Mouse (Mus musculus): ENCODE results near the gene Misp. TPM values are rescaled to one million over a fixed set of nuclear protein-coding genes. Genes with fewer than 3 reads are reported as not detected.
A peak's percentile ranks its signal among the peaks of the same experiment; 100 is the strongest.

Gene Misp
- polyA plus RNA-seq, 1 experiment from 2014 or later: 1.0 TPM

DNA sequence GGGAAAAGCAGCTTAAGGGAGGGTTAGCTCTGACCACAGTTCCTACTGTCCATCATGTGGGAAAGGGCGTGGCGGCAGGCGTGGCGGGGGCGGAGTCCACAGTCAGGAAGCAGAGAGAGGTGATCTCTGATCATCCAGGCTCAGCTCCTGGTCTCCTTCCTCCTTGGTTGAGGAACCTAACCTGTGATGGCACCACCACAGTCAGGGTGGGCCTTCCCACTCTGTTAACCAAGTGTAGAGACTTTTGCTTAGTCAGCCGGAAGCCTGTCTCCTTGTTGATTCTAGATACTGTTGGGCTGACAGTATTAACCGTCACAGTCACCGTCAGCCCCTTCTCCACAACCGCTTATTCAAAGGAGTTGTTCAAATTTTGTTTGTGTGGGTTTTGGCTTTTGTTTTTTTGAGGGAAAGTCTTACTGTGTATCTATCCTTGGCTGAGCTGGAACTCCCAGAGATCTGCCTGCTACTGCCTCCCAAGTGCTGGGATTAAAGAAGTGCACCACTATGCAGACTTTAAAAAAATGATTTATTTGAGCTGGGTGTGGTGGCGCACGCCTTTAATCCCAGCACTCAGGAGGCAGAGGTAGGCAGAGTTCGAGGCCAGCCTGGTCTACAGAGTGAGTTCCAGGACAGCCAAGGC is 22.4 kb upstream of the Misp start:
- Histone ChIP-seq H3K27me3 (no peaks in the 10 kb centered on the region), H3K36me3 (no peaks in the 10 kb centered on the region; the same call in 1 of the 2 replicates), H3K27ac (replicated peaks) (0 out of 2 replicates have a peak overlapping the region, but pooled peaks have one; percentile 30), H3K4me2 (replicated peaks) (no peak overlapping the region), H3K4me1 (peaks cover 62% of the 10 kb centered on the region), H3K9ac (replicated peaks) (no peak overlapping the region), H3K4me3 (no peak overlapping the region), H3K9me3 (no peaks in the 10 kb centered on the region)
- WGBS: 87% methylated on average over 12 of the region's 12 CpGs
- no peak for ATAC-seq (ENCODE audit: low FRiP score, low read depth)

DNA sequence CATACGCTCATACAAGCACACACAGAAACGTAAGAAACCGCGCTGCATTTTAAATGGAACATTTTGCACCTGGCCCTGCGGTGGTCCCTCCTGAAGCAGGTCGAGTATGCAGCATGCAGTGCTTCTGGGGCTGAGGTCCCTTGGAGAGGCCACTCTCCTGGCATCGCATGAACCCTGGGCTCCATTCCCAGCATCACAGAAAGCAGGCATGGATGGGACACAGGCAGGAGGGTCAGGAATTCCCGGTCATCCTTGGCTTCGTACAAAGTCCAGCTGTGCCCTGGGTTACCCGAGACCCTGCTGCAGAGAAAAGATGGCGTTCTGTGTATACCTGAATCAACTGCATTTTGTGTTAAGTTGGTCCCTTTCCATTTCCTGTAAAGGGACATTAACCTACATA is 20.3 kb upstream of the Misp start:
- Histone ChIP-seq H3K4me3 (no peak overlapping the region), H3K9ac (replicated peaks) (0 out of 2 replicates have a peak overlapping the region, but pooled peaks have one; percentile 6), H3K4me1 (peaks cover 70% of the 10 kb centered on the region), H3K4me2 (replicated peaks) (no peak overlapping the region), H3K36me3 (no peaks in the 10 kb centered on the region; the same call in 1 of the 2 replicates), H3K27me3 (no peaks in the 10 kb centered on the region), H3K9me3 (no peaks in the 10 kb centered on the region), H3K27ac (replicated peaks) (peak overlapping the region; percentile 96)
- WGBS: 89% methylated on average over 11 of the region's 11 CpGs
- ATAC-seq (ENCODE audit: low FRiP score, low read depth): no peak

DNA sequence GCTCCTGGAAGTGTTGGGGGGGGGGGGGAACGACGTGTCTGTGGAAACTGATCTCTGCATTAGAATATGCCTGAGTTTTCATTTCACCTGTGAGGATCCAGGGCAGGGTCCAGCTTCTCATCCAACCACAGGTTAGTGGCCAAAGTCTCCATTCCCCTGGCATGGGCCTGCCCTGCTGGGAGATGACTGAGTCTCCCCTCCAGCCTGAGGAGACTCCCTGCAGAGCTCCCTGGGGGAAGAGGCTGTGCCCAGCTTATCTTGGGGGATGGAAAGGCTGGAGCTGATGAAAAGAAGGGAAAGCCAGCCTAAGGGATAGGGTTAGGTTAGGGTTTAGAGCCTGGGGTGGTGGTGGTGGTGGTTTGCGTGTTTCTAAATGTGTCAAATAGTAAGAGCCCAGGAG is 19.0 kb upstream of the Misp start:
- H3K9ac ChIP-seq (replicated peaks): peak overlapping the region; percentile 41; the same call in 1 of the 2 replicates
- H3K4me2 ChIP-seq (replicated peaks): peak overlapping the region; percentile 19
- H3K36me3 ChIP-seq: peaks cover 4% of the 10 kb centered on the region; the same call in 1 of the 2 replicates
- no peak for ATAC-seq (ENCODE audit: low FRiP score, low read depth)
- peaks cover 79% of the 10 kb centered on the region for H3K4me1 ChIP-seq
- H3K27ac ChIP-seq (replicated peaks): peak overlapping the region; percentile 96
- H3K9me3 ChIP-seq: no peaks in the 10 kb centered on the region
- no peak overlapping the region for H3K4me3 ChIP-seq
- WGBS: 17% methylated on average over 3 of the region's 3 CpGs
- no peaks in the 10 kb centered on the region for H3K27me3 ChIP-seq

DNA sequence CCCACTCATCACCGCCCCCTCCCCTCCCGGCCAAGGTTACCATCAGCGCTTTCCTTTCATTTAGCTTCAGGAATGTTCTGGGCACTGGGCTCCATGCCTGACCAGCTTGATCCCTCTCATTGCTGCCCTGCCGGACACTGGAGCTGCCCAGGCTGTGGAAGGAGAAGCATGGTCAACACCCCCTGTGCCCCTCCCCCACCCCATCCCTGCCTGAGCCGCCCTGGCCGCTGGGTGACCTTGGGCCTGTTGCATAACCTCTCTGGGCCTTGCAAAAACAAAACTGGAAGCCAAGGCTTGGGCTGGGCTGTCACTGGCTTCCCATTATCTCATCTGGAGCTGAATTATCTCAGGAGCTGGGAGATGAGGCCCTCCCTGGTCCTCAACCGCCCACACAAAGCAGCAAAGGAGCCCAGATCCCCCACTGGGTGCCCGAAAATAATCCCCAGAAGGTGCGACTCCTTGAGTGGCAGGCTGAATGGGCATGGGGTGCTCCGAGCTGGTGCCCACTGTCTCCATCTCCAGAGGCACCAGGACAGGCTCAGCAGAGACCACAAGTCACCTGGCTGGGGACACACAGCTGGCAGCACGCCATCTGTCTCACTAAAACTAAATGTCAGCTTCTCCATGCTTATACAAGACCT is 18.3 kb upstream of the Misp start:
- 23% methylated on average over 11 of the region's 11 CpGs for WGBS
- H3K9ac ChIP-seq (replicated peaks): peak overlapping the region; percentile 41; the same call in 1 of the 2 replicates
- no peak for ATAC-seq (ENCODE audit: low FRiP score, low read depth)
- H3K27me3 ChIP-seq: no peaks in the 10 kb centered on the region
- peak overlapping the region; percentile 96 for H3K27ac ChIP-seq (replicated peaks)
- peaks cover 10% of the 10 kb centered on the region for H3K36me3 ChIP-seq
- peak overlapping the region; percentile 19 for H3K4me2 ChIP-seq (replicated peaks)
- H3K9me3 ChIP-seq: no peaks in the 10 kb centered on the region
- peaks cover 79% of the 10 kb centered on the region for H3K4me1 ChIP-seq
- no peak overlapping the region for H3K4me3 ChIP-seq

DNA sequence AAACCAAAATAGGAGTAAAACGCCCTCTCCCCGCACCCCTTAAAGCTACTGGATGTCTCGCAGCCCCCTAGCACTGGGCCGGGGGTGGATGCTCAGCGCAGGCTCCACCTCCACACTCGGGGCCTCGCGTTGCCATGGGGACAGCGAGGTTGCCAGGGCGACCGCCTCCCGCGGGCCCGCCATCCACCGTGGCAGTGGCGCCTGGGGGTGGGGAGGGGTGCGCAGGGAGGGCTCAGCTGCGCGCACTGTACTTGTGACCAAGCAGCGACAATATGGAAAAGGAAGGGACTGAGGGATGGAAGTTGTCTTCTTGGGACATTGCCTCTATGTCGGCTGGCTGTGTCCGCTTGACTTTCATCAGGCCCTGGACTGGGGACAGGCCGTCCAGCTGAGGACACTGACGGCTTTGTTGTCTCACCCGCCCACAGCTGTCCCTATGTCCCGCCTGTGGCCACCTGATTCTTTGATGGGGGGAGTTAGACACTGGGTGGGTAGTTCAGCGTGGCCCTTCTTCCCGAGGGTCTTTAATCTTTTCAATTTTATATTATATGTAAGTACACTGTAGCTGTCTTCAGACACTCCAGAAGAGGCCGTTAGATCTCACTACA is 17.0 kb upstream of the Misp start:
- H3K27ac ChIP-seq (replicated peaks): peak overlapping the region; percentile 96
- H3K4me1 ChIP-seq: peaks cover 72% of the 10 kb centered on the region
- H3K36me3 ChIP-seq: peaks cover 23% of the 10 kb centered on the region
- H3K9ac ChIP-seq (replicated peaks): 0 out of 2 replicates have a peak overlapping the region, but pooled peaks have one; percentile 11
- peak overlapping the region; percentile 63 for H3K4me2 ChIP-seq (replicated peaks)
- H3K4me3 ChIP-seq: peak overlapping the region; percentile 30
- no peaks in the 10 kb centered on the region for H3K9me3 ChIP-seq
- ATAC-seq (ENCODE audit: low FRiP score, low read depth): peak; percentile 95
- WGBS: 2% methylated on average over 29 of the region's 29 CpGs
- no peaks in the 10 kb centered on the region for H3K27me3 ChIP-seq

DNA sequence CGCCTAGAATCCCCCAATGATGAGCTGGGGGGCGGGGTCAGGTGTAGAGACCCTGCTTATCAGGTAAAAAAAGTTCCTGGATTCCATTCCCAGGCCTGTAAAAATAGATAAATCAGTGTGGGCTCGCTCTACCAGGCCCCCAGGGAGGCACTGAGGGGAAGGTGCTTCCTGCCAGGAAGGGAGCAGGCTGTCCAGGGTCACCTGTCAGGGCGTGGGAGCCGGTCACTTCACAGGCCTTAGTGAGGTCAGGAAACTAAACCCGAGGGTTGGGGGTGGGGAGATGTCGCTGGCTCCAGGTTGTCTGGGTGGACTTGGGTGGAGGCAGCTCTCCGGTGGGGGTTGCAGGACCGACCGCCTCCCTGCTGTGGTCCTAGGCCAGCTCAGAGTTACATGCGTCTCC is 15.2 kb upstream of the Misp start:
- ATAC-seq (ENCODE audit: low FRiP score, low read depth): no peak
- Histone ChIP-seq H3K27me3 (no peaks in the 10 kb centered on the region), H3K4me1 (peaks cover 68% of the 10 kb centered on the region), H3K36me3 (peaks cover 40% of the 10 kb centered on the region), H3K27ac (replicated peaks) (0 out of 2 replicates have a peak overlapping the region, but pooled peaks have one; percentile 96), H3K4me2 (replicated peaks) (no peak overlapping the region), H3K9ac (replicated peaks) (no peak overlapping the region), H3K9me3 (no peaks in the 10 kb centered on the region), H3K4me3 (no peak overlapping the region)
- WGBS: 75% methylated on average over 11 of the region's 11 CpGs

DNA sequence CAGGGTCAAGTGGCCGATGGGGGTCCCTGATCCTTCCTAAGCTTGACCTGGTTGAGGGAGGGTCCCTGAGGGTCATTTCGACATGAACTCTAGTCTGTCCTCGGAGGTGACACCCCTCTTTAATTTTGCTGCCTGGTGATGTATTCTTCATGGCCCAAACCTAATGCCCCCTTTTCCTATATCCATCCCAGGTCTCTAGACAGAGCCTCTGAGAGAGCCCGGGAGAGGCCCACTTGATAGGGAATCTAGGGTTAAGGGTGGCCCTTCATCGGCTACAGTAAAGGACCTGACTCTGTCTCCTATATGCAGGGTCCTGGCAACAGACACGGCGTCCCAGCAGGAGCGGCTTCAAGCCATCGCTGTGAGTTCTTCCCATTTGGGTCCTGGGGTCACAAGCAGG is 14.5 kb upstream of the Misp start:
- H3K9ac ChIP-seq (replicated peaks): no peak overlapping the region
- no peaks in the 10 kb centered on the region for H3K27me3 ChIP-seq
- no peak for ATAC-seq (ENCODE audit: low FRiP score, low read depth)
- 0 out of 2 replicates have a peak overlapping the region, but pooled peaks have one; percentile 75 for H3K27ac ChIP-seq (replicated peaks)
- no peak overlapping the region for H3K4me2 ChIP-seq (replicated peaks)
- H3K4me3 ChIP-seq: no peak overlapping the region
- WGBS: 93% methylated on average over 9 of the region's 9 CpGs
- peaks cover 47% of the 10 kb centered on the region for H3K36me3 ChIP-seq
- no peaks in the 10 kb centered on the region for H3K9me3 ChIP-seq
- peaks cover 64% of the 10 kb centered on the region for H3K4me1 ChIP-seq

DNA sequence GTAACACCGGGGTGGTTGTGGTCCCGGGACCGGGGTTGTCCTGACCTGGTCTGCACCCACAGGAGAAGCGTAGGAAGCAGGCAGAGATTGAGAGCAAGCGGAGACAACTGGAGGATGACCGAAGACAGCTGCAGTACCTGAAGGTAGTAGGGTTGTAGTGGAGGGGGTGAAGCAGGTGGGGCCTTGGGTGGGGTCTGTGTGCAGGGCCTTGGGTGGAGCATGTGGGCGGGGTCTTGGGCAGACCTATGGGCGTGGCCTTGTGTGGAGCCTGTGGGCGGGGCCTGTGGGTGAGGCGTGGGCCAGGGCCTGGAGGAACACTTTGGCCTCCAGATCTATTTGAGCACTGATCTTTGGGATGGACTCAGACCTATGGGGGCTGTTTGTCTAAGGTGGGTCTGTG is 13.8 kb upstream of the Misp start:
- Histone ChIP-seq H3K4me1 (peaks cover 57% of the 10 kb centered on the region), H3K36me3 (peaks cover 54% of the 10 kb centered on the region), H3K9me3 (no peaks in the 10 kb centered on the region), H3K27me3 (no peaks in the 10 kb centered on the region), H3K27ac (replicated peaks) (peak overlapping the region; percentile 75), H3K4me2 (replicated peaks) (no peak overlapping the region), H3K4me3 (no peak overlapping the region), H3K9ac (replicated peaks) (no peak overlapping the region)
- WGBS: 83% methylated on average over 10 of the region's 10 CpGs
- no peak for ATAC-seq (ENCODE audit: low FRiP score, low read depth)

DNA sequence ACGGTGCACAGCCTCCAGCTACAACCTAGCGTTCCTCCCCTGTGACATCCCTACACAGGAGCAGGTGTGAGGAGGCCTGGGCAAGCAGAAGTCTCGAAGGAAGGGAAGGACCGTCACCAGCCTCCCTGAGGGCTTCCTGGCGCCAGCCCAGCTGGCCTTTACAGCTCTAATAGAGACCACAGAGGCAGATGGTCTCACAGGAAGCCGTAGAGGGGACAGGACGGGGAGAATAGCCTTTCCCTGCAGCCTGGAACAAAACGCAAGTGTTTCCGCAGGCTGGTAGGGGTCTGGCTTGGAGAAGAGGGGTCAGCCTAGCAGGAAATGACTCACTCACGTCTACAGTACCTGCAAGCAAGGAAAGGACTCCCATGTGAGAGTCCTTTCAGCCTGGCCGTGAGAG is 13.0 kb upstream of the Misp start:
- H3K4me2 ChIP-seq (replicated peaks): no peak overlapping the region
- peak overlapping the region; percentile 8; the same call in 1 of the 2 replicates for H3K9ac ChIP-seq (replicated peaks)
- 61% methylated on average over 11 of the region's 11 CpGs for WGBS
- peaks cover 49% of the 10 kb centered on the region for H3K4me1 ChIP-seq
- ATAC-seq (ENCODE audit: low FRiP score, low read depth): no peak
- H3K27me3 ChIP-seq: no peaks in the 10 kb centered on the region
- peaks cover 60% of the 10 kb centered on the region for H3K36me3 ChIP-seq
- H3K9me3 ChIP-seq: no peaks in the 10 kb centered on the region
- H3K4me3 ChIP-seq: no peak overlapping the region
- peak overlapping the region; percentile 75 for H3K27ac ChIP-seq (replicated peaks)

DNA sequence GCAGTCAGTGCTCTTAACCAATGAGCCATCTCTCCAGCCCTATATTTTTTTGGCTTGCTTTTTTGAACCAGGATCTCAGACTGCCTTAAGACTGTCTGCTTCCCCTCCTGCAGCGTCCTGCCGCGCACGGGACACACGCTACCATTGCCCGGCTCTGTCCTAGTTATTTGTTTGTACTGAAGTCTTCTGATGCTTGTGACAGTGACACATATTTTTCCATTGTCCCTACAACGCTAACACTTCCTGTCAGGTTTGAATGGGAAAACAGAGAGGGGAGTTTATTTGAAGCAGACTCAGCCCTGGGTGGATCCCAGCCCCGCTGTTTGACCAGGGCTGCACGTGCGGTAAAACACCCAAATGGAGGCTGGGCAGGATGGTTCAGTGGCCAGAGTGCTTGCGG is 12.1 kb upstream of the Misp start:
- Histone ChIP-seq H3K27ac (replicated peaks) (peak overlapping the region; percentile 75; the same call in 1 of the 2 replicates), H3K4me3 (no peak overlapping the region), H3K36me3 (peaks cover 60% of the 10 kb centered on the region), H3K9me3 (no peaks in the 10 kb centered on the region), H3K4me2 (replicated peaks) (no peak overlapping the region), H3K9ac (replicated peaks) (no peak overlapping the region), H3K4me1 (peaks cover 40% of the 10 kb centered on the region), H3K27me3 (no peaks in the 10 kb centered on the region)
- ATAC-seq (ENCODE audit: low FRiP score, low read depth): no peak
- 93% methylated on average over 11 of the region's 11 CpGs for WGBS

DNA sequence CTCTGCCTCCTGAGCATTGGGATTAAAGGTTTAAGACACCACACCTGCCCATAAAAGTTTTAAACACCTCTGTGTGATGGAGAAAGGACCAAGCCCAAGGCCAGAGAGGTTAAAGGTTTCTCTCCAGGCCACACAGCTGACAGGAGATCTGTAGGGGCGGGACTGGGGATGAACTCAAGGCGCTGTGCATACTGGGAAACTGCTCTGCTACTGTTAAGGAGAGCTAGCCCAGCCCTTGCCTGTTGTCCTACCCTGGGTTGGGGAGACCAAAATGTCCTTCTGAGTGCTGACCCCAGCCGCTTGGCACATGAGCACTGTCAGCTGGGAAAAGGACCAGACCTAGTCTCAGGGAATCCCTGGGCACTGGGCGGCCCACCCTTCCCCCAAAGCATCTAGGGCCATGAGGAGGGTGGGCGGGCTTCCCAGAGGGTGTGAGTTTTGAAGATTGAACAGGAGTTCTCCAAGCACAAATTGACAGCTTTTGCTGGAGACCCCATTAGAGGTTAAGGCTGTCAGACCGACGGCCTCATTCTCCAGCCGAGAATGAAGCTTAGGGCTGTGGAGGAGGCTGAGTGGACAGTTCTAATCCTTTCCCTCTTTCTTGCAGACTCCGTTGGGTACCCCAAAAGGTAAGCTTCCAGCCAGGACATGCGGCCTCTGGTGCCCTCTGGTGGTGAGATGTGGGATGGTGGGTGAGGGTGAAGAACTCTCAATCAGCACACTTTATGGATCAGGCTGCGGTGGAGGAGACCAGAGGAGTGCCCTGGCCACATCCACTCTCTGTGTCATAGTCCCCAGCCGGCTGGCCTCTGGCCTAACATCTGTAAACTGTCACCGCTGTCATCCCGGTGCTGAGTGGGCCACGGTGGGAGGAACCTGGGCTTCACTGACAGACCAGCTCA is 8.8 kb upstream of the Misp start:
- Histone ChIP-seq H3K9ac (replicated peaks) (no peak overlapping the region), H3K27ac (replicated peaks) (peak overlapping the region; percentile 68), H3K9me3 (no peaks in the 10 kb centered on the region), H3K4me1 (peaks cover 8% of the 10 kb centered on the region), H3K27me3 (no peaks in the 10 kb centered on the region), H3K4me2 (replicated peaks) (no peak overlapping the region), H3K4me3 (no peak overlapping the region), H3K36me3 (peaks cover 78% of the 10 kb centered on the region)
- ATAC-seq (ENCODE audit: low FRiP score, low read depth): 0 out of 2 replicates have a peak, but pooled peaks have one; percentile 21
- WGBS: 30% methylated on average over 15 of the region's 15 CpGs
